Mouse (Mus musculus) cortical plate, adult 2 months (tissue): Measurements from ENCODE around the gene Cog4. TPM values are rescaled to one million over a fixed set of nuclear protein-coding genes. Genes with fewer than 3 reads are reported as not detected.
"Not testable (repeated sequence)": the region's sequence is repeated elsewhere in the genome, so short reads cannot be mapped to it uniquely, and the experiment has no call there.

ENCODE experiments used
- H3K27ac ChIP-seq: fragments of 200-500 bp; 2 replicates; pipeline ENCODE4 v1.5.1; 2012; ENCODE audit warnings: low read length, control low read depth, inconsistent platforms; ENCODE audit not compliant: insufficient read depth
- H3K4me1 ChIP-seq: fragments of 200-500 bp; 2 replicates; pipeline ENCODE4 v1.6.1; 2011; ENCODE audit warnings: low read length; ENCODE audit not compliant: control insufficient read depth, insufficient read depth
- H3K4me3 ChIP-seq: fragments of 200-500 bp; 2 replicates; pipeline ENCODE4 v1.5.1; 2011; ENCODE audit warnings: mild to moderate bottlenecking, low read length, control low read depth; ENCODE audit not compliant: insufficient read depth
- CTCF ChIP-seq: fragments of 200-500 bp; IDR thresholded peaks from 2 replicates; pipeline ENCODE4 v1.5.1; 2011; ENCODE audit warnings: mild to moderate bottlenecking, control low read depth, low read length; ENCODE audit not compliant: insufficient read depth; ENCODE audit errors: extremely low read depth
- POLR2A ChIP-seq: fragments of 200-500 bp; IDR thresholded peaks from 2 replicates; pipeline ENCODE4 v1.6.1; 2011; ENCODE audit warnings: mild to moderate bottlenecking, low read length, control low read depth; ENCODE audit not compliant: insufficient read depth; ENCODE audit errors: extremely low read depth
- polyA plus RNA-seq: library from polyadenylated mRNA; depleted of rRNA; stranded (reverse); fragments of >200 nt; gene quantifications from 2 replicates; pipeline ENCODE4 v1.2.3, GENCODE M21; 2012

The Cog4 gene
- polyA plus RNA-seq, 1 experiment: 41.8 TPM

DNA sequence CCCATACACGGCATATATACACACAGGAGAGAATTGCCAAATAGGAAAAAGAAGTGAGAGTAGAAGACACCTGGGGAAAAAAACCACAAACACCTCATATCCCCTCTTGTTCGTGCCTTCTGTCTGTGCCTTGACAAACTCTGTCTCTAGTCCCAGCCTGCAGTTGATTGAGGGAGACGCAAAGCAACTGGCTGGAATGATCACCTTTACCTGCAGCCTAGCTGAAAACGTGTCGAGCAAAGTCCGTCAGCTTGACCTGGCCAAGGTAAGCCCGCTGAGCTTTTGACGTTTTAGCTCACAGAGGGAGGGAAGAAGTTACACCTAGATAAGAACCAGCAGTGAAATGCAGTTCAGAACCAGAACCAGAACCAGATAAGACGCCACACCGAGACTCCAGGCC is 4.8 kb downstream of the Cog4 start:
- Histone ChIP-seq H3K27ac (no peak overlapping the region), H3K4me1 (no peaks in the 10 kb centered on the region), H3K4me3 (no peak overlapping the region)
- TF ChIP-seq CTCF (no peak), POLR2A (no peak)

DNA sequence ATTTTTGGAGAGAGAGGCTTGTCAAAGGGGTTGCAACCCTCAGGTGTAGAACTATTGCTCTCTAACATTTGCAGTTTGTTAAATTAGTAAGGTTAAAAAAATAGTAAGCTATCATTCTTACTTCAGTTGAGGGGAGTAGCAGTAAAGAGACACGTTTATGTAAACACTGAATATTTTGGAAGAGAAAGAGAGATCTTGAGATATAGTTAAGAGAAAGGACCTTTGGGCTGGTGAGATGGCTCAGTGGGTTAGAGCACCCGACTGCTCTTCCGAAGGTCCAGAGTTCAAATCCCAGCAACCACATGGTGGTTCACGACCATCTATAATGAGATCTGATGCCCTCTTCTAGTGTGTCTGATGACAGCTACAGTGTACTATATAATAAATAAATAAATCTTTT is 9.7 kb downstream of the Cog4 start:
- H3K4me1 ChIP-seq, H3K4me3 ChIP-seq, H3K27ac ChIP-seq: not testable (repeated sequence)

DNA sequence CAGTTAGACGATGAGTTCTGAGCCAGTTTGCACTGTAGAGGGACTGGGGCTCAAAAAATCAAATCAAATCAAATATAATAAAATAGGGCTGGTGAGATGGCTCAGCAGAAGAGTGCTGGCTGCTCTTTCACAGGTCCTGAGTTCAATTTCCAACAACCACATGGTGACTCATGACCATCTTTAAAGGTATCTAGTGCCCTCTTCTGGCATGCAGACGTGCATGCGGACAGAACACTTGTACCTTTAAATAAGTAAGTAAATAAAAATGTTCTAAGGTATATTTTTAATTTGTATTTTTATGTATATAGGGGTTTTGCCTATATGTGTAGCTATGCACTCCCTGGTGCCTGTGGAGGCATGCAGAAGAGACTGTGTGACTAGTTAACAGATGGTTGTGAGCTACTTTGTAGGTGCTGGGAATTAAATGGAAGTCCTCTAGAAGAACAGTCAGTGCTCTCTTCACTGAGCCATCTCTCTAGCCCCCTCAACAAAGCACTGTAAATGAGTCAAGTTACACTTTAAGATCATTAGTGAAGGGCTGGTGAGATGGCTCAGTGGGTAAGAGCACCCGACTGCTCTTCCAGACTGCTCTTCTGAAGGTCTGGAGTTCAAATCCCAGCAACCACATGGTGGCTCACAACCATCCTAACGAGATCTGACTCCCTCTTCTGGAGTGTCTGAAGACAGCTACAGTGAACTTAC is 10.5 kb downstream of the Cog4 start:
- no peak for TF ChIP-seq POLR2A
- 0 out of 2 replicates have a peak, but pooled peaks have one; percentile 11 for TF ChIP-seq CTCF
- no peak overlapping the region for H3K4me3 ChIP-seq
- H3K4me1 ChIP-seq: no peaks in the 10 kb centered on the region
- no peak overlapping the region for H3K27ac ChIP-seq

DNA sequence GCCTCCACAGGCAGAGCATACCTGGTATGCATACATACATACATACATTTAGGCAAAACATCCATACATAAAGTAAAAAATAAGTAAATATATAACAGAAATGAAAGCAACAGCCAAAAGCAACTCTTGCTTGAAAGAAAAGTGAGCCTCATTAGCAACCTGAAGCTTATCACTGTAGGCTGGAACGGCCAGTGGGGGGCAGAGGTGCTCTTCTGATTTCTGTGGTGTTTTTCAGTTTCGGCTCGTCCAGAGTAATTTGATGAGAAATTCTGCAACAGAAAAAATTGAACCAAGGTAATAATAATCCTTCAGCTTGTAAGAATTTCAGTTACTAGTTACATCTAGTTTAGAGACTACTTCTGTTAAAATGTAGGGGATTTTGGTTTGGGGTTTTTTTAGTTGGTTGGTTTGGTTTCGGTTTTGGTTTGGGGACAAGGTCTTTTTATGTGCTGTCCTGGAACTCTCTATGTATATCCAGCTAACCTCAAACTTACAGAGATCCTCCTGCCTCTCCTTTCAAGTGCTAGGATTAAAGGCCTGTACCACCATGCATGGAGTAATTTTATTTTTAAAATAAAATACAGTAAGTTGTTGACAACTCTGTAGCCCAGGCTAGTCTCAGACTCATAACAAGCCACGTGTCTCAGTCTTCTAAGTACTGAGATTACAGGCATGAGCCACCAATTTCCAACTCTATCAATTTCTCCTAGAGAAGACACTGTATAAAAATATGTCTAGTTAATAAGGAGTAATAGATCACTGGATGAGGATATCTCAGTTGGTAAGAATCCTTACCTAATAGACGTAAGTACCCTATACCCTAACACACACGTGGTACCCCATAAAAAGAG is 13.5 kb downstream of the Cog4 start:
- Histone ChIP-seq H3K4me3 (no peak overlapping the region), H3K27ac (no peak overlapping the region), H3K4me1 (no peaks in the 10 kb centered on the region)
- TF ChIP-seq CTCF (peak; percentile 37; the same call in 1 of the 2 replicates), POLR2A (no peak)

DNA sequence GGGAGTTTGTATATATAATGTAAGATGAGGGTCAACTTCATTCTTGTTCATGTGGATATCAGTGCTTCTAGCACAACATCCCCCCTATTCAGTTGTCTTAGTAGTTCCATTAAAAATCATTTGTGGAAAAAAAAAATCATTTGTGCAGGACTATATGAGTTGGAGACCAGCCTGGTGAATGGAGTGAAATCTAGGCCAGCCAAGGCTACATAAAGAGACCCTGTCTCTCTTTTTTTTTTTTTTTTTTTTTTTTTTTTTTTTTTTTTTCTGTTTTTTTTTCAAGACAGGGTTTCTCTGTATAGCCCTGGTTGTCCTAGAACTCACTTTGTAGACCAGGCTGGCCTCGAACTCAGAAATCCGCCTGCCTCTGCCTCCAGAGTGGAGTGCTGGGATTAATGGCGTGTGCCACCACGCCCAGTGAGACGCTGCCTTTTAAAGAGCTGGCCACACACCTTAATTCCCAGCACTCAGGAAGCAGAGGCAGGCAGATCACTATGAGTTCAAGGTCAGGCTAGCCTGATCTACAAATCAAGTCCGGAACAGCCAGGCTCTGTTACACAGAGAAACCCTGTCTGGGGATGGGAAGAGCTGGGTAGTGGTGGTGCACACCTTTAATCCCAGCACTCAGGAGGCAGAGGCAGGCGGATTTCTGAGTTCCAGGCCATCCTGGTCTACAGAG is 15.1 kb downstream of the Cog4 start:
- not testable (repeated sequence) for H3K4me3 ChIP-seq, H3K27ac ChIP-seq, H3K4me1 ChIP-seq

DNA sequence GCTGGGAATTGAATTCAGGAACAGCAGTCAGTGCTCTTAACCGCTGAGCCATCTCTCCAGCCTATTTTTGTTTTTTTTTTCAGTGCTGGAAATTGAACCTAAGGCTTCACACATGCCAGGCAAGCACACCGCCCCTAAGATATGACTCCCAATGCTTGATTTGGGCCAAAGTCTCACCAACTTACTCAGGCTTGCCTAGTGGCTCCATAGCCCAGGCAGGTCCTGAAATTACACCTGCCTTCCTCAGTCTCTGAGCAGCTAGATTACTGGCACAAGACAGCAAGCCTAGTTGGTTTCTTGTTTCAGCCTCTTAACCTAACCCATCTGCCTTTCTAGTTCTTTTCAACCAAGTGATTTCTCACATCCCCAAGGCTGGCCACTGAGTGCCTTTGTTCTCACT is 24.1 kb downstream of the Cog4 start:
- Histone ChIP-seq H3K4me1 (no peaks in the 10 kb centered on the region), H3K27ac (no peak overlapping the region), H3K4me3 (no peak overlapping the region)
- TF ChIP-seq POLR2A (no peak), CTCF (no peak)

DNA sequence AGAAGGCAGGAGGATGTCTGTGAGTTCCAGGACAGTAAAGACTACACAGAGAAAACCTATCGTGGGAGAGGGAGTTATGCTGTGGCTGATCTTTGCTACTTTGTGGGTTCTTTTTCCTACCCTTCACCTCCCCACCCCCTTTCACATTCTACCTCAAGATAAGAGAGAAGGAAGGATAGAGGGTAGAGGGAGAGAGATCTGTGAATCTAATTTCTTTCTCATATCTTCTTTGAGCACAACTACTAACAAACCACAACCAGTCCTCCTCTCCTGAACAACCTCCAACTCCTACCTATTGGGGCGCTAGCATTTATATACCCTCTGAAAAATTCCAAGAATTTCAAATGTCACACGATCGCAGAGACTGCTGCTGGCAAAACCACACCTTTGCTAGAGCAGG is 31.5 kb downstream of the Cog4 start:
- TF ChIP-seq POLR2A (no peak), CTCF (no peak)
- H3K4me1 ChIP-seq: peaks cover 2% of the 10 kb centered on the region
- H3K4me3 ChIP-seq: no peak overlapping the region
- H3K27ac ChIP-seq: no peak overlapping the region

DNA sequence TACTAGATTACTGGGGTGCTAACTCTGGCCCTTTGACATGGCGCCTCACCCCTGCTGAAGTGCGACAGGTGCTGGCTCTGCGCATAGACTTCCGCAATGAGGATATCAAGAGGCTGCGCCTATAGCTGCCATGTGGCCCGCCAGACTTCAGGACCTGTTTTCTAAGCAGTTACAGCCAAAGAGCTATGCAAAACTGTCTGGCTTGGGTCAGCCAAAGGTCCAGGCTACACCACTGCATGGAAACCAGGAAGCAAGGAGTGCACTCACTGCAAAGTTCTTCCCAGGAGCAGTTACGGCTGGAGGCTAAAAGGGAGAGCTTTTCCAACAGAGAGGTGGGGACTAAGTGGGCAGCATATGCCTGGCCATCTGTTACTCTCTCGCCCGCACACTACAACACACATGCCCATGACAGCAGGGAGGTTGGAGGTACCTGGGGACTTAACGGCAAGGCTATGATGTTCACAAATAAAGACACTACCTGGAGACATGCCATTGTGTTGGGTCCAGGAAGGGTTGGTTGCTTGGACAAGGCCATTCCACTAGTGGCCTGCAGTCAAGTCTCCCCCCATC is 35.4 kb downstream of the Cog4 start:
- Histone ChIP-seq H3K27ac (no peak overlapping the region), H3K4me1 (no peaks in the 10 kb centered on the region; the same call in 1 of the 2 replicates)
- TF ChIP-seq CTCF (no peak), POLR2A (no peak)

DNA sequence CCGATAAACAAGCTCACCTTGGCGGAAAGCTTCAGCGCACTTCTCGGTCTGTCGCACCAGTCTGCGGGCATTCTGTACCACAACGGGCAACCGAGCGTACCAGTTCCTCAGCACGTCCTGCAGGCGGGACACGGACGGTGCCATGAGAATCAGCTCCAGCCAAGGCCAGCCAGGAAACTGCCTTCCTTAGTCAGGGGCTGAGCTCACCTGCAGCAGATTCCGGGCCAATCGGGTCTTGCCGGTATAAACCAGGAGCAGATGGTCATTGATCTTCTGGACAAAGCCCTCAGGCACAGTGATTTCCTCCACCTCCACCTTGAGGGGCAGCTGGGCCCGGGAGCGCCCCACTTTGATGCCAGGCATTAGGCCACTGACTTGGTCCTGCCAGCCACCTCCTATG is 37.4 kb downstream of the Cog4 start:
- no peaks in the 10 kb centered on the region; the same call in 1 of the 2 replicates for H3K4me1 ChIP-seq
- TF ChIP-seq POLR2A (no peak), CTCF (no peak)
- H3K4me3 ChIP-seq: no peak overlapping the region
- no peak overlapping the region for H3K27ac ChIP-seq

More for the DNA sequence above, 35.4 kb downstream of the Cog4 start:
- no peak overlapping the region for H3K4me3 ChIP-seq

DNA sequence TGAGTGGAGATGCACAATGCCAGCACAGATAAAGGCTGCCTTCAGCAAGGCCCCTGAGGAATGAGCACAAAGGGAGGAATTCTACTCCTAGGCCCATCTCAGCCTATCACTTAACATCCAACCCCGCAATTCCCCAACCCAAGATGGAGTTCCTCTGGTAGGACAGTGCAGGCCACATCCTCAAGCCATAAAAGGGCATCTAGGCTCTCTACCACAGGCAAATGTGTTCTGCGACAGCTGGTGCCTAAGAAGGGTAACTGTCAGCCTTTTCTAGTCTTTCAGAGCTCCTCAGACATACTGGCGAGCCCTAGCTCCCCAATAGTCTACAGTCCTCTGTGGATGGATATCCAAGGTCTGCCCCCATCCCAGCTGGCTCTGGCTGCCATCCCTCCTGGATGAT is 40.2 kb downstream of the Cog4 start:
- no peak overlapping the region for H3K27ac ChIP-seq
- H3K4me3 ChIP-seq: no peak overlapping the region
- TF ChIP-seq POLR2A: no peak
- no peak for TF ChIP-seq CTCF
- no peaks in the 10 kb centered on the region; the same call in 1 of the 2 replicates for H3K4me1 ChIP-seq
